Mouse (Mus musculus) heart, embryonic 16.5 days (tissue): Measurements from ENCODE around the gene Gsto2. TPM values are rescaled to one million over a fixed set of nuclear protein-coding genes. Genes with fewer than 3 reads are reported as not detected.

Experiments
- ATAC-seq: fragments of 200-750 bp; cut with Nextera tagmentation; replicated peaks from 2 replicates; pipeline ENCODE4 v1.8.0; 2017; ENCODE audit warnings: moderate number of reproducible peaks; ENCODE audit not compliant: insufficient read depth, low FRiP score; ENCODE audit errors: extremely low read depth
- H3K27ac ChIP-seq: fragments of 300-500 bp; sonication (generic); 2 replicates; pipeline ENCODE4 v1.5.1; 2014; ENCODE audit warnings: mild to moderate bottlenecking, low read length, control low read depth, moderate library complexity
- H3K27me3 ChIP-seq: fragments of 300-500 bp; sonication (generic); 2 replicates; pipeline ENCODE4 v1.6.1; 2014; ENCODE audit warnings: low read length, mixed read lengths; ENCODE audit not compliant: control insufficient read depth, insufficient read depth
- H3K36me3 ChIP-seq: fragments of 300-500 bp; sonication (generic); 2 replicates; pipeline ENCODE4 v1.6.1; 2014; ENCODE audit not compliant: control insufficient read depth, insufficient read depth
- H3K4me1 ChIP-seq: fragments of 300-500 bp; sonication (generic); 2 replicates; pipeline ENCODE4 v1.6.1; 2014; ENCODE audit warnings: low read length, mixed read lengths; ENCODE audit not compliant: control insufficient read depth, insufficient read depth
- H3K4me2 ChIP-seq: fragments of 300-500 bp; sonication (generic); 2 replicates; pipeline ENCODE4 v1.6.1; 2014; ENCODE audit warnings: low read depth, mild to moderate bottlenecking, control low read depth, low read length
- H3K4me3 ChIP-seq: fragments of 300-500 bp; sonication (generic); 2 replicates; pipeline ENCODE4 v1.5.1; 2014; ENCODE audit warnings: mild to moderate bottlenecking, control low read depth, low read length
- H3K9ac ChIP-seq: fragments of 300-500 bp; sonication (generic); 2 replicates; pipeline ENCODE4 v1.6.1; 2014; ENCODE audit warnings: low read length, control low read depth
- H3K9me3 ChIP-seq: fragments of 300-500 bp; sonication (generic); replicated peaks from 2 replicates; pipeline ENCODE4 v1.6.1; 2016; ENCODE audit warnings: low read length; ENCODE audit not compliant: control insufficient read depth
- WGBS: fragments of 180-500 bp; shearing (Covaris S2); extraction: QIAGEN DNeasy Blood & Tissue Kit; methylation state at CpG from one replicate; pipeline ENCODE4 v1.1.7; 2014; 5-methylcytosine and 5-hydroxymethylcytosine counted together
- polyA plus RNA-seq: library from polyadenylated mRNA; unstranded; fragments of >200 nt; fragmentation: Nextera tagmentation; extraction: Ambion mirVana; gene quantifications from 2 replicates; pipeline ENCODE4 v1.2.1, GENCODE M21; 2015

The Gsto2 gene
- polyA plus RNA-seq, 1 experiment from 2014 or later, result 0.77 TPM

GRCm38 (mm10) chr19:47867628-47868175 lies 2.4 kb downstream of the Gsto2 start:
- no peak overlapping the region for H3K27ac ChIP-seq
- H3K27me3 ChIP-seq, result no peaks in the 10 kb centered on the region; the same call in 1 of the 2 replicates
- 0 out of 2 replicates have a peak, but pooled peaks cover 7% of the 10 kb centered on the region for H3K36me3 ChIP-seq
- no peak overlapping the region for H3K4me2 ChIP-seq
- no peak overlapping the region for H3K4me3 ChIP-seq
- H3K9ac ChIP-seq, result no peak overlapping the region
- peaks cover 2% of the 10 kb centered on the region; the same call in 1 of the 2 replicates for H3K4me1 ChIP-seq
- H3K9me3 ChIP-seq, result no peaks in the 10 kb centered on the region
- whole genome bisulfite sequencing, result 56% methylated on average over 4 of the region's 4 CpGs
- ATAC-seq, result no peak

GRCm38 (mm10) chr19:47868951-47869350 lies 3.6 kb downstream of the Gsto2 start:
- H3K27ac ChIP-seq, result no peak overlapping the region
- WGBS, result 59% methylated on average over 4 of the region's 4 CpGs
- H3K36me3 ChIP-seq, result 0 out of 2 replicates have a peak, but pooled peaks cover 3% of the 10 kb centered on the region
- no peaks in the 10 kb centered on the region for H3K9me3 ChIP-seq
- no peak overlapping the region for H3K4me2 ChIP-seq
- H3K9ac ChIP-seq, result no peak overlapping the region
- no peaks in the 10 kb centered on the region; the same call in 1 of the 2 replicates for H3K27me3 ChIP-seq
- no peak for ATAC-seq
- H3K4me3 ChIP-seq, result no peak overlapping the region
- H3K4me1 ChIP-seq, result peaks cover 2% of the 10 kb centered on the region; the same call in 1 of the 2 replicates

GRCm38 (mm10) chr19:47869516-47869915 lies 4.2 kb downstream of the Gsto2 start:
- no peak overlapping the region for H3K27ac ChIP-seq
- no peak overlapping the region for H3K9ac ChIP-seq
- WGBS, result 45% methylated on average over 3 of the region's 3 CpGs
- H3K4me1 ChIP-seq, result peaks cover 2% of the 10 kb centered on the region; the same call in 1 of the 2 replicates
- no peak for ATAC-seq
- no peaks in the 10 kb centered on the region for H3K36me3 ChIP-seq
- H3K4me3 ChIP-seq, result no peak overlapping the region
- no peaks in the 10 kb centered on the region; the same call in 1 of the 2 replicates for H3K27me3 ChIP-seq
- H3K9me3 ChIP-seq, result no peaks in the 10 kb centered on the region
- no peak overlapping the region for H3K4me2 ChIP-seq

- no peak for ATAC-seq
- Histone ChIP-seq H3K4me2 (no peak overlapping the region), H3K4me1 (0 out of 2 replicates have a peak, but pooled peaks cover 2% of the 10 kb centered on the region), H3K36me3 (no peaks in the 10 kb centered on the region), H3K27ac (no peak overlapping the region), H3K4me3 (no peak overlapping the region), H3K27me3 (no peaks in the 10 kb centered on the region; the same call in 1 of the 2 replicates), H3K9ac (no peak overlapping the region), H3K9me3 (no peaks in the 10 kb centered on the region)
- 54% methylated on average over 7 of the region's 7 CpGs for WGBS
Measured at GRCm38 (mm10) chr19:47870102-47870666, 4.8 kb downstream of the Gsto2 start.

GRCm38 (mm10) chr19:47871515-47871914 lies 6.2 kb downstream of the Gsto2 start:
- Histone ChIP-seq H3K9me3 (no peaks in the 10 kb centered on the region), H3K27me3 (peaks cover 3% of the 10 kb centered on the region; the same call in 1 of the 2 replicates), H3K9ac (no peak overlapping the region), H3K4me1 (no peaks in the 10 kb centered on the region; the same call in 1 of the 2 replicates), H3K27ac (no peak overlapping the region), H3K36me3 (no peaks in the 10 kb centered on the region), H3K4me2 (no peak overlapping the region), H3K4me3 (no peak overlapping the region)
- ATAC-seq, result no peak
- 27% methylated on average over 10 of the region's 10 CpGs for whole genome bisulfite sequencing

GRCm38 (mm10) chr19:47876252-47876651 lies 10.9 kb downstream of the Gsto2 start:
- 44% methylated on average over 15 of the region's 15 CpGs for WGBS
- Histone ChIP-seq H3K9me3 (no peaks in the 10 kb centered on the region), H3K4me1 (no peaks in the 10 kb centered on the region; the same call in 1 of the 2 replicates), H3K36me3 (no peaks in the 10 kb centered on the region), H3K4me2 (peak overlapping the region; percentile 33; the same call in 1 of the 2 replicates), H3K9ac (no peak overlapping the region), H3K4me3 (no peak overlapping the region), H3K27ac (no peak overlapping the region), H3K27me3 (0 out of 2 replicates have a peak, but pooled peaks cover 3% of the 10 kb centered on the region)
- ATAC-seq, result no peak

GRCm38 (mm10) chr19:47881538-47881937 lies 16.2 kb downstream of the Gsto2 start:
- Histone ChIP-seq H3K9ac (no peak overlapping the region), H3K4me3 (no peak overlapping the region)
- 76% methylated on average over 7 of the region's 7 CpGs for WGBS

GRCm38 (mm10) chr19:47882151-47882881 lies 17.0 kb downstream of the Gsto2 start:
- H3K9me3 ChIP-seq, result no peaks in the 10 kb centered on the region
- no peak overlapping the region for H3K27ac ChIP-seq
- no peak overlapping the region for H3K4me2 ChIP-seq
- H3K9ac ChIP-seq, result no peak overlapping the region
- H3K36me3 ChIP-seq, result no peaks in the 10 kb centered on the region
- 19% methylated on average over 11 of the region's 11 CpGs for WGBS
- H3K4me3 ChIP-seq, result no peak overlapping the region
- H3K4me1 ChIP-seq, result peaks cover 27% of the 10 kb centered on the region
- no peaks in the 10 kb centered on the region for H3K27me3 ChIP-seq
- ATAC-seq, result peak; percentile 17; the same call in 1 of the 2 replicates

More at GRCm38 (mm10) chr19:47881538-47881937, 16.2 kb downstream of the Gsto2 start:
- H3K4me1 ChIP-seq, result peaks cover 19% of the 10 kb centered on the region
- no peaks in the 10 kb centered on the region for H3K36me3 ChIP-seq
- no peak overlapping the region for H3K4me2 ChIP-seq
- H3K27me3 ChIP-seq, result no peaks in the 10 kb centered on the region
- no peak overlapping the region for H3K27ac ChIP-seq
- ATAC-seq, result no peak
- no peaks in the 10 kb centered on the region for H3K9me3 ChIP-seq

GRCm38 (mm10) chr19:47882882-47883254 lies 17.5 kb downstream of the Gsto2 start:
- WGBS, result 56% methylated on average over 9 of the region's 9 CpGs
- H3K36me3 ChIP-seq, result no peaks in the 10 kb centered on the region

More at GRCm38 (mm10) chr19:47882882-47883254, 17.5 kb downstream of the Gsto2 start:
- Histone ChIP-seq H3K27me3 (no peaks in the 10 kb centered on the region), H3K4me1 (peaks cover 28% of the 10 kb centered on the region), H3K4me3 (no peak overlapping the region), H3K9ac (no peak overlapping the region), H3K9me3 (no peaks in the 10 kb centered on the region), H3K27ac (no peak overlapping the region), H3K4me2 (no peak overlapping the region)
- ATAC-seq, result no peak
